Mouse (Mus musculus) bone marrow, adult 2 months (tissue): ENCODE measurements at regions not wholly inside any gene's neighbourhood (a gene's known extent, or its start where the extent isn't known, plus 50 kb on each side); places are given as distances from the start of the nearest gene placed in this dataset.

Experiments
- CTCF ChIP-seq: fragments of 200-500 bp; IDR thresholded peaks from 2 replicates; pipeline ENCODE4 v1.5.1; 2011; ENCODE audit warnings: low read length, control low read depth; ENCODE audit not compliant: control insufficient read depth, insufficient read depth
- POLR2A ChIP-seq: fragments of 200-500 bp; IDR thresholded peaks from 2 replicates; pipeline ENCODE4 v1.6.1; 2011; ENCODE audit warnings: low read depth, mild to moderate bottlenecking, control low read depth, low read length, borderline replicate concordance; ENCODE audit not compliant: control insufficient read depth

DNA sequence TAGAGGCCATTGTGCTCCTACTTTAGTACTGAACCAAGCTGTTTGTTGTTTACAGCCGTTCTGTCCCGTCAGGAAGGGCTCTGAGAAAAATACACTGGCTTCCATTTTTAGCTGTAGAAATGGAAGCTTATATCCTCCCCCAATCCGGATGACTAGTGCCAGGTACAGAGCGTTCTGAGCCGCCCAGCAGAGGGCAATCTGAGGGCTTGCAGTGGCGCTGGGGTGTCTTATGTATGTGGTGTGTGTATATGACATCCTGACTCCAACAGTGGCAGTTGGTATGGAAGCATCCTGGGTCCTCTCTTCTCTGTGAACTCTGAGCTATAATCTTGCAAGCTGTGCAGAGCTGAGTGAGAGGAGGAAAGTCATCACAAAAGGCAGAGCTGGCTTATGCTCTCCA, 389.0 kb downstream of the Rps24 start:
- TF ChIP-seq POLR2A (no peak), CTCF (no peak)
